Mouse (Mus musculus) neutrophil, adult 5-6 weeks (primary cell): ENCODE results near the gene Msi1. TPM values are rescaled to one million over a fixed set of nuclear protein-coding genes. Genes with fewer than 3 reads are reported as not detected.

Source experiments
- ATAC-seq: fragments of 151-379, 151-347 bp; 2 replicates; pipeline ENCODE4 v1.8.0; 2017; ENCODE audit warnings: mild to moderate bottlenecking, moderate TSS enrichment; ENCODE audit not compliant: insufficient number of reproducible peaks, poor library complexity, low FRiP score, severe bottlenecking; ENCODE audit errors: extremely low read depth
- total RNA-seq: library from RNA; stranded (forward); fragments of 200-1000 nt; gene quantifications from 2 replicates; pipeline ENCODE4 v1.2.3, GENCODE M21; 2017

Gene Msi1
- total RNA-seq = not detected in 2 replicates

DNA sequence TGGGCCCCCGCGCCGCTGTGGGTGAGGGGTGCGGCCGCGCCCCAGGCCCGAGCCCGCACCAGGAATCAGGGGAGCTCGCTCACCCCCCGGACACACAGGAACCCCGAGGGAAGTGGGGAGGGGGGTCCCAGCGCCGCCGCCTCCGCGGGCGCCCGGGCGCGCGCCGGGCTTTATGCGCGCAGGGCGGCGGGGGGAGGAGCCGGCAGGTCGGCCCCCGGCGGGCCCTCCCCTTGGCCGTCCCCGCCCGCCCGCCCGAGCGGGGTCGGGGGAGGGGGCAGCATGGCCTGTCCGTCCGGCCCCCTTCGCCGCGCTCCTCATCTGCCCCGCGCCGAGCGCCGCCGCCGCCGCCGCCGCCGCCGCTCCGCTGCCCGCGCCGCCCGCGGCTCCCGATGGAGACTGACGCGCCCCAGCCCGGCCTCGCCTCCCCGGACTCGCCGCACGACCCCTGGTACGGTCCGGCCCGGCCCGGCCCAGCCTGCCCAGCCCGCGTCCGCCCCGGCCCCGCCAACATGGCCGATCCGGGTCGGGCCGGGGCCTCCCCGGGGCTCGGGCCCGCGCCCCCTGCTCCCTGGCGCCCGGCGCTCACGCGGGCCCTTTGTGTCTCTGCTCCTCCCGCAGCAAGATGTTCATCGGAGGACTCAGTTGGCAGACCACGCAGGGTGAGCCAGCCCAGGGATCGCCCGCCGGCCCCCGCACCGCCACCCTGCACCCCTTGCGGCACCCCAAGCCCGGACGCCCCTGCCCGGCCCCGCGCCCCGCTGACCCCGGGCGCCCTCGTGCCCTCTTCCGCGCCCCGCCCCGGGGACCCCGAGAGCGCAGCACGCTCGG, at the start of gene Msi1:
Gene Msi1 (plus strand): TSS at position 241 of the 828 bp plus-strand sequence.
- no peak for ATAC-seq

DNA sequence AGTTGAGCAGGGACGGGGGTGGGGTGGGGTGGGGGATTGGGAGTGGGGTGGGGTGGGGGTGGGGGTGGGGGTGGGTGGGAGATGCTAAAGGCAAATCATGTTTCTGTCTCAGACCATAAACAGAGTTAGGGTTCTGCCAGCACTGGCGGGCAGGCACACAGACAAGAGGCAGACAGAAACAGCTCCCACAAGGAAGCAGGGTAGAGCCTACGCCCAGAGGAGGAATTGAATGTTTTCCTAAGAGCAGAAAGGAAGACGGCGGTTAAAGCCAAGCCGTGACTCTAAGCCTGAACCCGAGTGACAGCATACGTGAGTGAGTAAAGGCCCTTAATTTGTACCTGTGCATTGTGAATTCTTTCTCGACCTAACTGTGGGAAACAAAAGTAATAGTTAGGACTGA, 37.5 kb upstream of the Msi1 start:
- ATAC-seq = no peak

DNA sequence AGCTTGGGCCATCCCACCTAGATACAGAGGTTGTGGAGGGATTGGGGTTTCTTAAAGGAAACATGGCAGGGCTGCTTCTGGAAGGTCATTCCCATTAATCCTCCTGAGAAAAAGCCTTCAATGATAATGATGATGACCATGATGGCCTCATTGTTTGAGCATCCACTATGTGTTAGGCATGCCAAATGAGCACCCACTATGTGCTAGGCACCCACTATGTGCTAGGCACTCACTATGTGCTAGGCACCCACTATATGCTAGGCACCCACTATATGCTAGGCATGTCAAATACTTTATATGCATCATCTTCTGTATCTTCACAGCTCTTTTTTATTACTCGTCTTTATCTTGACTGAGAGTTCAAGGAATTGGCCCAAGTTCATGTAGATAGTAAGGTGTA, 36.4 kb upstream of the Msi1 start:
- ATAC-seq = no peak

DNA sequence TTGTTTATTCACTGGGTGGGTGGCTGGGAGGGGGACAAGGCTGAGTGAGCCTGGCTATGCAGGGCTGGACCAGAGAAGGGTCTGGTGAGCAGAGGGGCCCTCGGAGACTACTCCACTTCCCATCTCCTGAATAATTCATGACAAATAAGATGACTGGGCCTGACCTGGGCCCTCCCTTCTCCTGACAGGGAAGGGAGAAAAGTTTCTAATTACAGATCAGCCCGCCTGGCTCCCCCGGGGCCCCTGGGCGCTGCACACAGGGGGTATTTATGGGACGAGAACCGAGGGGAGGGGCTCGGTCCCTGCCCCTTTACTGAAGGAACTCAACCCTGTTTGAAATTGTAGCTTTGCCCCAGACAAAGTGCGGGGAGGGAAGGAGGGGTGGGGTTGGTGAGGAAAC, 35.2 kb upstream of the Msi1 start:
- ATAC-seq = no peak

DNA sequence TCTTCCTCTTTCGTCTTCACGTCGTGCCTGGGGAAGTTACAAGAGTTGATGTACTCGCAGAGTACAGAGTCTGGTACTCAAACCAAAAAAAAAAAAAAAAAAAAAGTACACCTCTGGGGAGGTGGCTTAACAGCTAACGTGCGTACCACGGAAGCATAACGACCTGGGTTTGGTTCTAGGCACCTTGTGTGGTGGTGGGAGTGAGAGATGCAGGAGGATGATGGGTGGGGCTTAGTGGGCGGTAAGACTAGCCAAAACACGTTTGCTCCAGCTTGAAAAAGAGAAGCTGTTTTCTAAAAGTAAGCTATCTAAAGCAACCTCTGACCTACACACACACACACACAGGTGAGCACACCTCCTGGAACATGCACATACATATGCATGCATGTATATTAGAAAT, 34.6 kb upstream of the Msi1 start:
- ATAC-seq = no peak

DNA sequence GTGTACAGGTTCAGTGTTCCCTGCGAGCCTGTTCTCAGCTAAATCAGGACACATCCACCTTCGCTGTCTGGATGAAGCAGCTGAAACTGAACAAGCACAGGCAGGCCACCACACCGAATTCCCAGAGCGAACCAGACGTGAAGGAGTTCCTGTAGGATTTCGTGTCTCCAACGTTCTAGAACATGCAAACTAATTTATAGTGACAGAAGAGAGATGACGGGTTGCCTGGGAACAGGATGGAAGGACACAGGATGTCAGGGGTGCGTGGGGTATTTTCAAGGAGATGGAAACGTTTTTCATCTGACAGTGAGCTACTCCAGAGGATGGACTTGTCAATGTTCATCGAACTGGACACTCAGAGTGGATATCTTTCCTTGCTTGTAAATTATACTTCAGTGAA, 32.7 kb upstream of the Msi1 start:
- no peak for ATAC-seq

DNA sequence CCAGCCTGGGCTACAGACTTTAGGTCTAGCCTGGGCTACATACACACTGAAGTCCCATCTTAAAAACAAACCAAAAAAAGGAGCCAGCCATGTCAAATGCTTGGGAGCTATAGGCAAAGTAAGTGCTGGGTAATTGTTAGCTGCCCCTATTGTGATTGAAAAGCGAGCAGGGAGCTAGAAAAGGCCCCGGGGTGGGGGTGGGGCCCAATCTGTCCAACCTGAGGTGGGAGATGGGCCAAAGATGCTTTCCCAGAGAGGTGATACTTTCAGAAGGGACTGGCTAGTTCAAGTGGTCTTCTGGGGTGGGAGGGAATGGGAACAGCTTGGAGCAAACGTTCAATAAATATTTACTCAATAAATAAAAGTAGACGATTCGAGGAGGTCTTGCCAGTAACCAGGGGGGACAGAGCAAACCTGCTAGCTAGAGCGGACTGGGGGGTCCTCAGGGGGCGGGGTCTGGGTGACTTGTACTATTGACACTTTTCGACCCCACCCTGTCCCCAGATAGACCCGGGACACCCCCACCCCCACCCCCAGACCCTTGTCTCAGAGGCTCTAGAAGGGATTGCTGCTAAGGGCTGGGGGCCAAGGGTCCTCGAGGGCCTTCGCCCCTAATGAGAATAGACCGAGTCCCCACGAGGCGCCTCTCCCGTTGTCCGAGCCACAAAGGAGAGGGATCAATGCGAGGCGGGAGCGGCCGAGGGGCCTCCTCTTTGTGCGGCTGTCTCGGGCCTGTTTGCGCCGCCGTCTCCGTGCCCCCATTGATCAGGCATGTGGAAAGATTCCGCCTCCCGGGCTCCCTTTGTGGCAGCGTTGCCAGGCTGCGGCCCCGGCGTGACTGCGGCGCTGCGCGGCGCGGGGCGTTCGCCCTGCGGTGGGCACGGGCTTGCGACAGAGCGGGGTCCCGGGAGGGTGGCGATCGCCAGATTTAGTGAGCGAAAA, 31.3 kb upstream of the Msi1 start:
- no peak for ATAC-seq

DNA sequence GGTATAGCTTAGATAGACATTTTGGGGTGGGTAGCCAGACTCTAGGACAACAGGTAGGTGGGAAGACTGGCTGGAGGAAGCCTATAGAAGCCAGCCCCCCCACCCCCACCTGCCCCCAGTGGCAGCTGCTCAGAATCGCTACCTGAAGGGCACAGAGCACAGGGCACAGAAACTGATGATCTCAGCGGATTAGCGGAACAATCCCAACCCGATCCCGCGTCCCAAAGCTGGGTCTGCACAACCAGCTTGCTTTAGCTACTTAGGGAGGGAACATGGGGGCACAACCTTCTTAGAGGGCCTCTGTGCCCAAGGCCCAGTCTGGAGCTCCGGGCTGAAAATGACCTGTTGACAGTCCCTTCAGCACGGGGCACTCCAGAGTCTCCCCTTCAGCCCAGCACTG, 27.3 kb upstream of the Msi1 start:
- ATAC-seq = no peak

DNA sequence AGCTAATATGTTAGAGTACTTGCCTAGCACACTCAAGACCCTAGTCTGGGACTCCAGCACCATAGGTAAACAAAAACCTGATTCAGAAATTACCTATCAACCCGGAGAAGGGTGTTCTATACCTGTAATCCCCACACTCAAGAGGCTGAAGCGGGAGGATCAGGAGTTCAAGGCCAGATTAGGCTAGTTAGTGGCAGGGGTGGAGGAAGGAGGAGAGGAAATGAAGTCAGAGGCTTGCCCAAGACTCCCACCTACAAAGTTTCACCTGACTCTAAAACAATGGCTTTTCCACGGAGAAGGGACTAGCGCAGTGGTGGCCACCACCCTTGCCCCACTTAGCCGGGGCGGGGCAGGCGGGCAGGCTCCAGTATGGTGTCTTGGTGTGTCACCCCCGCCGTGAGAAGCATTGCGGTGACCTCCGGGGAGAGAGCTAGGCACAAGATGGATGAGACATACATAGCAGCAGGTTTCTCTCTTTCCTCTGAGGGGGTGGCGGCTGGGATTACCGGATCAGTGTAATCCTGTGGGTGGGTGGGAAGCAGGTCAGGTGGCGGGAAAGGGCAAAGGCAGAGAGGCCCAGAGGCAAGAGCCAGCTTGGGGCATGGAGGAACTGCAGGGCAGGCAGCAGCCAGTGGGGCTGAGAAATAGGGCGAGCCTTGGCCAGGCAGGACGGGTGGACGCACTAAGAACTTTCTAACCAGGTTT, 25.8 kb upstream of the Msi1 start:
- ATAC-seq = no peak

DNA sequence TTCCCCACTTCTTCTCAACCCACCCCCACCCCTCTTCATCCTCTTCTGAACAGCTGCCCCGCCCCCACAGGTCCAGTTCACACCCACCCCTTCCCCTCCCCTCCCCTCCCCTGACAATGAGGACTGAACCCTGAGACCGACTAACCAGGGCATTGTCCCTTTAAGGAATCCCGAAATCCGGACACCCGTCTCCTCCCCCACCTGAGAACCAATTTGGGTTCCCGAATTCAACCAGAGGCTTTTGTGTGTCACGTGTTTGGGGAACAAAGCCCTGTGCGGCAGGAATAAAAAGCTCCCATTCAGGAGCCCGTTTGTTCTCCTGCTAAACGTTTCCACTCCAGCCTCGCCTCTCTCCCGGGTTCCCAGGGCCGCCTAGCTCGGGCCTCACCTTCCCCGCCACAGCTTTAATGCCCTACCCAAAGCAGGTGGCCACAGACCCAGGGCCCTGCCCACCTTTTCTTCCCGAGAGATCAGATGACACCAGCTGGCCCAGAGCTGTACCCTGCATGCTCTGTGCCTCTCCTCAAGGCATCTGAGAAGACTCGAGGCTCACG, 25.1 kb upstream of the Msi1 start:
- ATAC-seq = no peak

DNA sequence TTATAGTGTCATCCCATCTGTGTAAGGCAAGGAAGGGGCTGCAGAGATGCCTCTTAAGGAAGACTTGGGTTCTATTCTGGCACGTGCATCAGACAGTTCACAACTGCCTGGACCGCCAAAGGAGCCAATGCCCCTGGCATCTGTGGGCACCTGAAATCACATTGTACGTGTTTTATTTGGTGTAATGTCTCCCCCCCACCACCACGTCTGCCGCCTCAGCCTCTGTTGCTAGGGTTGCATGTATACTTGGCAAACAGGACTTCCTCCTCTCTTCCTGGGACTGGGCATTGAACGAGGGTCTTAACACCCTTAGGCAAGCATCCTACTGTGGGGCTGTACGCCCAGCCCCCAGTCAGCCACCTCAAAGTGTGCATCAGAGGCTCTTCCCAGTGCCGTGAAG, 24.2 kb upstream of the Msi1 start:
- ATAC-seq = no peak

DNA sequence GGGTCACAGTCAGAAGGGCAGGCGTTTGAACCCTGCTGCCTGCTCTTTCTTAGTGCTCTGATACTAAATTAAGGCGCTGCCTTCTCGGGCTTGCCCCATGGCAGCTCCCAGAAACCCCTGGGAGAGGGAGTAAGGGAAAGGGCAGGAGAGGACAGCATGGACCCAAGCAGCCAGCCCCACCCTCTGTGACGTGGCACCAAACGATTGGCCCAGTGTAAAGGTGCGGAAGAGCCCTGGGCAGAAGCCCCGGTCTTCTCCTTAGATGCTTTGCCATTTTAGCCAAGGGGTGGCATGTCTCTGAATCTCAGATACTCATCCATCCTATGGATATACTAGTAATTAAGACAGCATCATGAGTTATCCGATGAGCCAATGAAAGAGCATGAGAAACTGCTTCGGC, 21.3 kb upstream of the Msi1 start:
- no peak for ATAC-seq

DNA sequence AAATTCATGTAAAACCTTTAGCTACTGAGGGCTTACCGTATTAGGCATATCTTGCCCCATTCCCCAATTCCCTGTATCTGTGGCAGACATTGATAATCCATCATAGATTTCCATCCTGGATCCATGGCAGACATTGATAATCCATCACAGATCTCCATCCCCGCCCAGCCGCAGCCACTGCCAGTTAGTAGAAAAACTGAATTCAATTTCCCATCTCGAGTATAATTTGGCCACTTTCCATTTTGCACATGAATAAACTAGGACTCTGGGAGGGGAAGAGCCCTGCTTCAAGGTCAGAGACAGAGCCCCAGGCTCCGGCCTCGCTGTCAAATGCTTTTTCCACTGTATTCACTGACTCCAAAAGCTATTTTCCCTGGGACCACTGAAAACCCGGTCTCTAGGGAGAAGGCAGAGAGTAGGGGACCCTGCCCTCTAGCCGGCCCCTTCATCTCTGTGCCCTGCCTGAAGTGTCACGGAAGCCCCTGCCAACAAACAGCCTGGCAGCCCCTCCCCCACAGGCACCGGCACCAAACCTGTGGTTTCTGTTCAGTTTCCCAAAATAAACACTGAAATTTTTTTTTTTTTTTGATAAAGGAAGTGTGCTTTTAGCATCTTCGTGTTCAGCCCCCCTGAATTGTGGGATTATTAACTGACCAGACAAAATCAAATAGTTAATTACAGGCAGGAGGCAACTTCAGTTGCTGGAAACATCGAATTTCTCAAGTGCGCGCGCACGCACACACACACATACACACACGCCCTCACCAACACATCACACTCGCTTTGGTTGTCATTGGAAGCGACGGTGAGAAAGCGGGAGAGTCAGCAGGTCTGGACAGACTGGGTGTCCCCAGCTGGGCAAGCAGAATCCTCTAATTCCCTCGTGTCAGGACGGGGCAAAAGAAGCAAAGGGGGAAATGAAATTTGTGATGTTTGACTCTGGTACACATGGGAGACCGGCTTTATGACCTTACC, 14.0 kb upstream of the Msi1 start:
- no peak for ATAC-seq

DNA sequence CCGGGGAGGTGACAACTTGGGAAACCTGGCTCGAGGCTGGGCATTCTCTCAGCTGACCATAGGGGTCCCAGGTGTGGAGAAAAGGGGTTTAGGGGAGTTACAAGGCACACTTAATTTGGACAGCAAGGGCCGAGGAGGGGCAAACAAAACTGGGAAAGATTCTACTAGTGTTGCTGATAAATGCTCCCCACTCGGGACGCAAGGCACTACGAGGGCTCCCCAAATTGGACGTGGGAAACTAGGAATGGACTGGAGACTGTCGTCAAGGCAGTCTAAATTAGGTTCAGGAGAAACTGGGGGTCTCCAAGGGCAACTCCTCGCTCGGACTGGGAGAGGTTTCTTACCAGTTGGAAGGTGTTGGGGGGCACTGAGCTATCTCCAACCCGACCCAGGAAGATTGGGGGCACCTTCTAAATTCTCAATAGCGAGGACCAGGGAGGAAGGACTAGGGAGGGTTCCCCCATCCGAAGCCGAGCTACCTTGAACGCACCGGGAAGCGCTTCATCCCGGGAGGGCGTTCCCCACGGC, 504 bp upstream of the Msi1 start:
- ATAC-seq = no peak

DNA sequence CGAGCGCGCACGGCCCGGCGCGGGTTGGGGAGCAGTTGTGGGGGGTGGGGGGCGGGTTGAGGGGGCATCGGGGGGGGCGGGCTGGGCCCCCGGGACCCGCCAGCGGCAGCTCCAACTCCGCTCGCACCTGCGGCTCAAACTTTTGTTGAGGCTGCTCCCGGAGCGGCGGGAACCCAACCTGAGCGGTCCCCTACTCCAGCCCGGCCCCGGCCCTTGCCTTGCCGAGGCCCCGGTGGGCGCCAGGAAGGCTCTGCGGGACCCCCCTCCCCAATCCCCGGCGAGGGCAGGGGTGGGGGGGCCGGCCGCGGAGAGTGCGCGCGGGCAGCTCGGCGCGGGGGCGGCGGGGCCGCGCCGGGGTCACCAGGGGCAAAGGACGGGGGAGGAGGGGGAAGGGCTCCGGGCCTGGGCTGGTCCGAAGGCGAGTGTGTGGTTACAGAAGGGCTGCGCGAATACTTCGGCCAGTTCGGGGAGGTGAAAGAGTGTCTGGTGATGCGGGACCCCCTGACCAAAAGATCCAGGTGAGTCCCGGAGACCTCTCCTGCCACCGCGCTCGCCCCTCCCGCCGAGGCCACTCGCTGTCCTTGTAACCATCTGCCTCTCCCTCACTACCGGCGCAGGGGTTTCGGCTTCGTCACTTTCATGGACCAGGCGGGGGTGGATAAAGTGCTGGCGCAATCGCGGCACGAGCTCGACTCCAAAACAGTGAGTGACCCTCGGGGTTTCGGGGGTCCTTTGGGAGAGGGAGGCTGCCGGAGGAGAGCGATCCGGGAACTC, 975 bp downstream of the Msi1 start:
- no peak for ATAC-seq

DNA sequence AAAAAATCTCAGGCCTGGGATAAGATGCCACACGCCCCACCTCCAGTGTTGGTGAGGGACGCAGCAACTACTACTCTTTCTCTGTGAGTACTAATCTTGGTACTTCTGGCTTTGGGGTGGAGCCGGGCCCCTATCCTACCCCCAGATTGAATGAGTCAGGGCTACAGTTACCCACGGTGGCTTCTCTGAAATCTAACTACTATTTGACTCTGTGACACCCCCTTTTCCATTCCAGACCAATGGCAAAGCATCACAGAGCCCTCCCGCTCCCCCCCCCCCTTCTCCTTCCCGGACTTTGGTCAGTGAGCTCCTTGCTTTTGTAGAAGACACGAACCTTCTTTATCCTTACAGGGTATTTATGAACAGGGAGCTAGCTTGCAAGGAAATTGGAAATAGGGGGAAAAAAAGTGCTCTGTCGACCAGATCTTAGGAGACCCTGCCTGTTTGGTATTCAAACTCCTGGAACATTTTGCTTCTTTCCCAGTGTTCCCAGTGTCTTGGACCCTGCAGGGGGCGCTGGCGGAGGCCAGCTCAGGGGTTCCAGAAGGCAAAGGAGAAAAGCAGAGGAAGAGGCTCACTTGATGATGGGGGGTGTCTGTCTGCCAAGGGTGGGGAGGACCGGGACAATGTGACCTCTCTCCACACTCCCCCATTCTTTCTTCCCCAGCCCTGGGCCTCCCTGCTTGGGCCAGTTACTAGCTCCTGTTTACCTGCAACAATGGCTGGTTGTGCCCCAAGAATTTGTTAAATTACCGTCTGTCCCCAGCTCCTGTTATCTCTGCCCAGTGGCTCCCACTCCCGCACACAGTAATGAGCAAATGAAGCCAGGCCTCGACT, 1.9 kb downstream of the Msi1 start:
- no peak for ATAC-seq
